Comparison of ENCODE assay signal across 13 mouse cellular contexts in genomic region chr16:49873918-49874317, GRCm38 (mm10).
"Had no signal": no experiment of that assay in that cellular context is flagged by ENCODE, and none has a peak within 500 bp of the region (broad histone marks: within the 10 kb centered on the region; RNA-seq: fewer than 3 reads in every experiment).

No protein-coding gene starts in this region.

- H3K27me3 ChIP-seq: limb, embryonic 12.5 days; liver, embryonic 12.5 days; megakaryocyte, embryonic 14.5 days; midbrain, embryonic 12.5 days; stomach, embryonic 15.5 days had no signal

- H3K4me1 ChIP-seq: limb, embryonic 12.5 days; midbrain, embryonic 12.5 days; stomach, embryonic 15.5 days had no signal

- H3K27ac ChIP-seq: hindbrain, postnatal 0 days; layer of hippocampus, adult 2 months; limb, embryonic 12.5 days; liver, embryonic 12.5 days; midbrain, embryonic 12.5 days; stomach, embryonic 15.5 days had no signal

- H3K4me3 ChIP-seq: layer of hippocampus, adult 2 months; limb, embryonic 12.5 days; liver, embryonic 12.5 days; megakaryocyte, embryonic 14.5 days; midbrain, embryonic 12.5 days; stomach, embryonic 15.5 days had no signal

- DNase-seq: kidney, adult 9 months; kidney, postnatal 10 days; kidney, postnatal 4 days; right cerebral cortex, postnatal 14 days; thymus, adult 2 months; thymus, postnatal 25 days had no signal

- ATAC-seq: hindbrain, postnatal 0 days; liver, embryonic 12.5 days had no signal

- H3K9ac ChIP-seq: limb, embryonic 12.5 days; liver, embryonic 12.5 days; midbrain, embryonic 12.5 days; stomach, embryonic 15.5 days had no signal

- H3K4me2 ChIP-seq: limb, embryonic 12.5 days; liver, embryonic 12.5 days; midbrain, embryonic 12.5 days; stomach, embryonic 15.5 days had no signal

- H3K9me3 ChIP-seq: limb, embryonic 12.5 days; liver, embryonic 12.5 days; megakaryocyte, embryonic 14.5 days; midbrain, embryonic 12.5 days; stomach, embryonic 15.5 days had no signal

- H3K36me3 ChIP-seq: stomach, embryonic 15.5 days had no signal
